Mouse (Mus musculus) heart, embryonic 10.5 days (tissue): Measurements from ENCODE around the gene Stambp. TPM values are rescaled to one million over a fixed set of nuclear protein-coding genes. Genes with fewer than 3 reads are reported as not detected.

Experiments used
- polyA plus RNA-seq: library from polyadenylated mRNA; unstranded; fragments of >200 nt; fragmentation: Nextera tagmentation; extraction: Ambion mirVana; gene quantifications from 2 replicates; pipeline ENCODE4 v1.2.1, GENCODE M21; 2016

The Stambp gene
- polyA plus RNA-seq, 1 experiment from 2014 or later = 23.3 TPM

Other genes starting within 250 kb of the Stambp start
- gene Mthfd2, start 246.8 kb downstream of the Stambp start, polyA plus RNA-seq = 50.6 and 58.7 TPM in 2 replicates
- 42.8 and 50.7 TPM in 2 replicates for gene Mob1a, start 246.7 kb downstream of the Stambp start, polyA plus RNA-seq
- 238 and 283 TPM in 2 replicates for gene Bola3, start 223.6 kb downstream of the Stambp start, polyA plus RNA-seq
- 29.8 and 31.3 TPM in 2 replicates for gene Tet3, start 113.6 kb downstream of the Stambp start, polyA plus RNA-seq
- 56.5 and 59.1 TPM in 2 replicates for gene Dguok, start 65.8 kb downstream of the Stambp start, polyA plus RNA-seq
- 1.7 and 7.0 TPM in 2 replicates for gene Actg2, start 36.5 kb downstream of the Stambp start, polyA plus RNA-seq
- not detected in 2 replicates for gene Clec4f, start 83.5 kb upstream of the Stambp start, polyA plus RNA-seq
- gene Cd207, start 105.1 kb upstream of the Stambp start, polyA plus RNA-seq = not detected in 2 replicates
- gene Vax2, start 138.5 kb upstream of the Stambp start, polyA plus RNA-seq = not detected in 2 replicates
- not detected in 2 replicates for gene Atp6v1b1, start 170.3 kb upstream of the Stambp start, polyA plus RNA-seq
- gene Ankrd53, start 189.9 kb upstream of the Stambp start, polyA plus RNA-seq = 0.09 and 0.10 TPM in 2 replicates
- 82.4 and 88.7 TPM in 2 replicates for gene Tex261, start 203.1 kb upstream of the Stambp start, polyA plus RNA-seq
- 44.1 and 49.4 TPM in 2 replicates for gene Nagk, start 222.3 kb upstream of the Stambp start, polyA plus RNA-seq